Mouse (Mus musculus) liver, embryonic 15.5 days (tissue): Measurements from ENCODE around the gene Dut. TPM values are rescaled to one million over a fixed set of nuclear protein-coding genes. Genes with fewer than 3 reads are reported as not detected.

Source experiments
- ATAC-seq: fragments of 200-750 bp; cut with Nextera tagmentation; 2 replicates; pipeline ENCODE4 v1.8.0; 2017; ENCODE audit warnings: moderate number of reproducible peaks, mild to moderate bottlenecking, moderate library complexity; ENCODE audit not compliant: insufficient read depth
- H3K27ac ChIP-seq: fragments of 300-500 bp; sonication (generic); replicated peaks from 2 replicates; pipeline ENCODE4 v1.5.1; 2015; ENCODE audit warnings: mild to moderate bottlenecking, inconsistent platforms
- H3K27me3 ChIP-seq: fragments of 300-500 bp; sonication (generic); 2 replicates; pipeline ENCODE4 v1.6.1; 2015; ENCODE audit warnings: mild to moderate bottlenecking, inconsistent platforms
- H3K36me3 ChIP-seq: fragments of 300-500 bp; sonication (generic); replicated peaks from 2 replicates; pipeline ENCODE4 v1.6.1; 2015; ENCODE audit warnings: moderate library complexity, mild to moderate bottlenecking, inconsistent platforms
- H3K4me1 ChIP-seq: fragments of 300-500 bp; sonication (generic); replicated peaks from 2 replicates; pipeline ENCODE4 v1.6.1; 2015; ENCODE audit warnings: inconsistent platforms
- H3K4me2 ChIP-seq: fragments of 300-500 bp; sonication (generic); 2 replicates; pipeline ENCODE4 v1.6.1; 2015; ENCODE audit warnings: moderate library complexity, mild to moderate bottlenecking, inconsistent platforms
- H3K4me3 ChIP-seq: fragments of 300-500 bp; sonication (generic); replicated peaks from 2 replicates; pipeline ENCODE4 v1.5.1; 2015; ENCODE audit warnings: mild to moderate bottlenecking, inconsistent platforms
- H3K9ac ChIP-seq: fragments of 300-500 bp; sonication (generic); 2 replicates; pipeline ENCODE4 v1.6.1; 2015; ENCODE audit warnings: moderate library complexity, mild to moderate bottlenecking, inconsistent platforms
- H3K9me3 ChIP-seq: fragments of 300-500 bp; sonication (generic); replicated peaks from 2 replicates; pipeline ENCODE4 v1.6.1; 2016; ENCODE audit warnings: inconsistent platforms
- WGBS: fragments of 180-500 bp; shearing (Covaris S2); methylation state at CpG from one replicate; pipeline ENCODE4 v1.1.7; 2015; ENCODE audit warnings: mixed read lengths; ENCODE audit not compliant: insufficient replicate concordance; 5-methylcytosine and 5-hydroxymethylcytosine counted together
- polyA plus RNA-seq: library from polyadenylated mRNA; unstranded; fragments of >200 nt; fragmentation: Nextera tagmentation; extraction: Ambion mirVana; gene quantifications from 2 replicates; pipeline ENCODE4 v1.2.1, GENCODE M21; 2015

Dut gene
- polyA plus RNA-seq, 1 experiment from 2014 or later = 101 TPM

DNA sequence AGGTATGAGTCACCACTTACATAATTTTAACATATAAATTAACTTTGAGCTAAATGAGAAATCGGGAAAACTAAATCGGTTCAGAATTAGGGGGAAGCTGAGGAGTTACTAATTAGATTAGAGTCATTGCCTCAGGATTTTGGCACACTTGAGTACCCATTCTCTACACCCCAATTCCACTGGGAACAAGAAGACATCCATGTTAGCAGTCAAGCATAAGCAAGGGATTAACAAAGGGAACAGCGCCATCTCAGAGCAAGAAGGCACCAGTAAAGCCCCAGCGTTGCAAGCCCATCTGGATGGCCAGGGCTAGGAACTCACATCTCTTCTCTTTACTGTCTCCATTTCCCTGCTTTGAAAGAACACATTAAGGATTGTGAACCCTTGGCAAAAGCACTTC lies 38.8 kb downstream of the Dut start:
- no peaks in the 10 kb centered on the region for H3K36me3 ChIP-seq
- H3K27ac ChIP-seq = no peak overlapping the region
- no peaks in the 10 kb centered on the region for H3K9me3 ChIP-seq
- no peaks in the 10 kb centered on the region for H3K27me3 ChIP-seq
- H3K4me1 ChIP-seq = no peaks in the 10 kb centered on the region
- H3K4me3 ChIP-seq = no peak overlapping the region
- no peak overlapping the region for H3K9ac ChIP-seq
- WGBS = 70% methylated on average over 4 of the region's 4 CpGs
- H3K4me2 ChIP-seq = no peak overlapping the region
- ATAC-seq = no peak

DNA sequence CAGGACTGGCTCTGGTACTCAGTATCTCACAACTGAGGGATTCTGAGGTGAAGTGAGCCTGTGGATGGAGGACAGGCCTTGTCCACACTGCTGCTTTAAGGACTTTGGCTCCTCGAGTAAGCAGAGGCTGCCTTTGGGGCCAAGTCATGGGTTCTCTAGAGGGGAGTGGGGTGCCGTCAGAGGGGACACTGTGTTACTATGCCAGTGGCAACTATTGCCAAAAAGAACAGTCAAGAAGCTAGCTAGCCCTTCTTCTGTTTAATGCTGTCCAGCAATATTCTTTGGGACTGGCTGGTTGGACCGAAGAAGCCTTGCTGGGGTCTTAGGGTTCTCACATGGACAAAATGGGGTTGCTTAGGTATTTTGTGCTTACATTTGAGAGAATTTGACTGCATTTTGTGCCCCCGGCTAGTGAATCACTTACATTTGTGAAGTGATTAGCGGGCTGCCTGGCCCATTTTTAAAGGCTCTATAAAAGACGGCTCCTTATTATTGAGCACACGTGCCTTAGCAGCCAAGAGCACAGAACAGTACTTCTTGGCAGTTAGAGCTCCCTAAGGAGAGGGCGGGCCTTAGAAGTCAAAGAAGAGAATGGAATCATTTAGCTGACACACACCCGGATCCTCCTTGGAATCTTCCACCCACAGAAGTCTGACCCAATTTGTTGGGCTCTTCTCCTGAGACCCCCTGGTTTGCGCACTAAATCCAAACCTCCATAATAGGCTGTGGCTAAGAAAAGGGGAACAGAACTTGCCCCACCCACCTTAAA lies 43.4 kb downstream of the Dut start:
- H3K27me3 ChIP-seq = no peaks in the 10 kb centered on the region
- 66% methylated on average over 10 of the region's 10 CpGs for WGBS
- no peaks in the 10 kb centered on the region for H3K36me3 ChIP-seq
- no peaks in the 10 kb centered on the region for H3K4me1 ChIP-seq
- H3K9ac ChIP-seq = no peak overlapping the region
- H3K4me3 ChIP-seq = no peak overlapping the region
- H3K9me3 ChIP-seq = no peaks in the 10 kb centered on the region
- H3K4me2 ChIP-seq = no peak overlapping the region
- ATAC-seq = no peak
- H3K27ac ChIP-seq = no peak overlapping the region

DNA sequence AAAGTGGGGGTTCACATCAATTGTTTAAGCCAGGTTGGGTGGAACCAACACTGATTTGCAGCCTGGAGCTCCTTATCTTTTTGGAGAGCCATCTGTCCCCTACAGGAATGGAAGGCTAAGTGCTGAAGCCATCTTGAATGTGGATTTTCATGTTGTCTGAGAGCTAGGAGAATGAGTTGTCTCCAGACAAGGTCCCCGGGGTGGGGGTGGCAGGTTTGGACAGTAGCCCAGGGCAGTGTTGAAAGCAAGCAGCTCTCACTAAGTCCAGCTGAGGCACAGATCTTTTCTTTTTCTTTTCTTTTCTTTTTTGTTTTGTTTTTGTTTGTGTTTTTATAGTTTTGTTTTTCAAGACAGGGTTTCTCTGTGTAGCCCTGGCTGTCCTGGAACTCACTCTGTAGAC lies 44.1 kb downstream of the Dut start:
- H3K4me1 ChIP-seq = no peaks in the 10 kb centered on the region
- no peaks in the 10 kb centered on the region for H3K27me3 ChIP-seq
- H3K27ac ChIP-seq = no peak overlapping the region
- H3K9me3 ChIP-seq = no peaks in the 10 kb centered on the region
- 59% methylated on average over 1 of the region's 1 CpGs for WGBS
- H3K4me3 ChIP-seq = no peak overlapping the region
- no peaks in the 10 kb centered on the region for H3K36me3 ChIP-seq
- no peak overlapping the region for H3K9ac ChIP-seq
- ATAC-seq = no peak
- no peak overlapping the region for H3K4me2 ChIP-seq

DNA sequence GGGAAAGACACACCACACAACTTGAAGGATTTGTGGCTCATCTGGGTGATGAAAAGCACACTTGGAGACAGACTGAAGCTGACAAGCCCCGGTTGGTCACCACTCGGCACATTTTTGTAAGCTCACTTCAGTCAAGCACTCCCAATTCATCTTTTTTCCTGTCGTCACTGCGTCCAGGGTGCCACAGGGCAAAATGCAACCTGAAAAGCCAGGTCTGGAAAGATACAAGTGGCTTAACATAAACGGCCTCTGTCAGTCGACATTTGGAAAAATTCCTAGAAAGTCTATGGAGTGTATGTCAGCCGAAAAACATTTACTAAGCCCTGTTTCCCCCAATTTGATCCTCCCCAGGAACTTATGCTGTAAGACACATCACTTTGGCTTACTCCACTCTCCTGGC lies 45.6 kb downstream of the Dut start:
- no peaks in the 10 kb centered on the region for H3K9me3 ChIP-seq
- H3K4me2 ChIP-seq = no peak overlapping the region
- no peak overlapping the region for H3K27ac ChIP-seq
- no peak overlapping the region for H3K4me3 ChIP-seq
- no peak for ATAC-seq
- H3K36me3 ChIP-seq = no peaks in the 10 kb centered on the region
- H3K4me1 ChIP-seq = no peaks in the 10 kb centered on the region
- H3K9ac ChIP-seq = no peak overlapping the region
- 73% methylated on average over 7 of the region's 7 CpGs for WGBS
- no peaks in the 10 kb centered on the region for H3K27me3 ChIP-seq

DNA sequence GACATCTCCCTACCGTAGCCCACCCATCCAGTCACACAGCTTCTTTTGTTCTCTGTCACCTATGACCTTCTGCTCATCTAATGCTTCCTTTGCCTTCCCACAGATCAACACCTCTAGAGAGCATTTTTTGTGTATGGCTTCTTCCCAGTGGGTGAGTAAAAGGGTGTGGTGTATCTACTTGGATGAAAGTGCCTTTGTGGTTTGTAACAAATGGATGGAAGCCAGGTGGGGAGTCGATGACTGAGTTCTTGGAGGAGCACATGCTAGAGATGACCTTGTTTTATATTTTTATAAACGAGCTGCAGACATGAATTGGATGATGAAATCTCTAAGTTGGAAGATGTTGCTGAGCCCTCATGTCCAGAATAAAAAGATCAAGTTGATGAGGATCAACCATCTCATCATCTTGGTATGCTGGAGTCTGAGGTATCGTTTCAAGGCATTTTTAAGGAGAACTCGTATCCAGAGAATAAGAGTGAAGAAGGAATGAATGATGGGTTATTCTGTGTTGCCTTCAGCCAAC lies 47.0 kb downstream of the Dut start:
- H3K4me1 ChIP-seq = no peaks in the 10 kb centered on the region
- no peaks in the 10 kb centered on the region for H3K36me3 ChIP-seq
- no peaks in the 10 kb centered on the region for H3K9me3 ChIP-seq
- no peak overlapping the region for H3K27ac ChIP-seq
- no peak overlapping the region for H3K4me3 ChIP-seq
- no peak overlapping the region for H3K4me2 ChIP-seq
- no peaks in the 10 kb centered on the region for H3K27me3 ChIP-seq
- 59% methylated on average over 5 of the region's 5 CpGs for WGBS
- no peak for ATAC-seq
- H3K9ac ChIP-seq = no peak overlapping the region

DNA sequence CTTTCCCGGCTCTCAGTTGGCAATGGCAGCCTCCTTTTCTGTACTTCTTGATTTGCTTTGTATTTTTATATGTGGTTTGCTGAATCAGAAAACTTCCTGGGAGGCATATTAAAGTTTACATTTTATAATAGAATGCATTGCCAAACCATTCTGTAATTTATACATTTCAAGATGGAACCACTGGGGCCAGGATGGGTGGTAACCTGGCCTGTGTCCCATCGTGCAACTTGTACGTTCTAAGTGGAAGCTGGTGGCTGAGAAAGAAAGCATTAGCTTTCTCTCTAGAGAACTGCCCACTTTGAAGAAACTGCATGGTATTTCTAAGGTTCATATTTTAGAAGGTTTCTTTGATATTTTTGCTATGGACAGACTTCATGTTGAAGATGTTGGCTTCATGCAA lies 48.5 kb downstream of the Dut start:
- Histone ChIP-seq H3K9ac (no peak overlapping the region), H3K4me2 (no peak overlapping the region), H3K36me3 (no peaks in the 10 kb centered on the region), H3K4me1 (no peaks in the 10 kb centered on the region), H3K4me3 (no peak overlapping the region), H3K27me3 (no peaks in the 10 kb centered on the region), H3K27ac (no peak overlapping the region), H3K9me3 (no peaks in the 10 kb centered on the region)
- ATAC-seq = no peak
- 80% methylated on average over 3 of the region's 3 CpGs for WGBS

DNA sequence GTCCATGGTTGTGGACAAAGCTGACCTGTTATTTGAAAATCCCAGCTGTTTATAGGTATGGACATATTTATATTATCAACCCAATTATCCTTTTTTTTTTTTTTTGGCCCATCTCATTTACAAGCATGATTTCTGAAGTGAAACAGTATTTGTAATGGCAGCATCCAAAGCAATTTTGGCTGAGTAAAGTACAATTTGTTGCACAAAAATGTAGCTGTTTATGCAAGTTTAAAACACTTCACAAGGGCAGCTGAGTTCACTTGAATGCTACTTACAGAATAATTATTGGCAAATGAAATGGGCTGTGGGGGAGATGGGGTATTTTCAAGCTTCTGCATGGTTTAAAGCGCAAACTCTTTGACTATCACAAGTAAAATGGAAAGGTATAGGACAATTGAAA lies 51.9 kb downstream of the Dut start:
- Histone ChIP-seq H3K9me3 (no peaks in the 10 kb centered on the region), H3K4me1 (no peaks in the 10 kb centered on the region), H3K36me3 (no peaks in the 10 kb centered on the region), H3K4me2 (no peak overlapping the region), H3K27ac (no peak overlapping the region), H3K27me3 (no peaks in the 10 kb centered on the region), H3K9ac (no peak overlapping the region), H3K4me3 (no peak overlapping the region)
- whole genome bisulfite sequencing = 72% methylated on average over 1 of the region's 1 CpGs
- ATAC-seq = no peak

DNA sequence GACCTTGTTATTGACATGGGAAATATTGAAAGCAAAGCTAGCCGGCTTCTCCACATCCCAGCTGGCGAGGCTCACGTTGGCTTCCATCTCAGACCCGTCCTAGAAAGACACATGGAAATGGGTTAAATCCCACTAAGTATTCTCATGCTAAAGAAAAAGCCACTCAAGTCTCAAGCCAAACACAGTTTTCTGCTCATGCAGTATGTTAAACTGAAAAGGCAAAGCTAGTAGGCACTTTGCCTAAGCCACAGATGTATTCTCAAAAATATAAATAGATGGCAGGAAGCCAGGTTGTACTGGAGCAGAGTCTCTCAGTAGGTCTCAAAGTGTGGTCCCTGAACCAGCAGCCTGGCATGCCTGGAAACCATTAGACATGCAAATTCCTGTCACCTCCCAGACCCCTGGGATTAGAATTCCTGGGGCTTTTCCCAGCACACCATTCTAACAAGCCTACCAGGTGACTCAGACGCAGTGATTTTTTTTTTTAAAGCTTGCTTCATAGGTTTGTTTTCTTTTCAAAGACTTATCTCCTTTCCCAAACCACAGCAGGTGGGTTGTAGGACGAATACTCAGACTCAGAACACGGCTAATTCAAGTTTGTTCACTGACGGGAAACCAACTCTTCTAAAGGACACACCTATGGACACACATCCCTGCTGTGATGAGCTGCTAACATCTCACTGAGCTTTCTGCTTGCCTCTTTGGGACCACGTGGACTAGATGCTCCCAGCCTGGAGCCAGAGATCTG lies 55.1 kb downstream of the Dut start:
- no peaks in the 10 kb centered on the region for H3K9me3 ChIP-seq
- H3K9ac ChIP-seq = no peak overlapping the region
- no peak overlapping the region for H3K4me2 ChIP-seq
- no peaks in the 10 kb centered on the region for H3K36me3 ChIP-seq
- WGBS = 59% methylated on average over 9 of the region's 9 CpGs
- H3K27ac ChIP-seq = no peak overlapping the region
- H3K4me1 ChIP-seq = no peaks in the 10 kb centered on the region
- no peak overlapping the region for H3K4me3 ChIP-seq
- no peaks in the 10 kb centered on the region for H3K27me3 ChIP-seq
- ATAC-seq = no peak

DNA sequence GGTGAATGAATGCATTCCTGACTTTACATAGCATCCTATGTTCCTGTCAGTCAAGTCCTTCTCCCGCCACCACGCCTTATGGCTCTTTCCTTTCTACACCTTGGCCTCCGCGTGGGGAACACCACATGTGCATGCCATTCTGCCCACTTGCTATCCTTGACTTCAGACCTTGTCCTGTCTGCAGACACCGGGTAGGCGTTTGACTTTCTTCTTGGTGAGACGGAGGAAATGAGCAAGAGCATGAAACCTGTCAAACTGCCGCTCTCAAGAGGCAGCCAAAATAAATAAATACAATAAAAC lies 55.6 kb downstream of the Dut start:
- H3K4me2 ChIP-seq = no peak overlapping the region
- no peak overlapping the region for H3K4me3 ChIP-seq
- no peak for ATAC-seq
- no peak overlapping the region for H3K9ac ChIP-seq
- H3K4me1 ChIP-seq = no peaks in the 10 kb centered on the region
- no peaks in the 10 kb centered on the region for H3K36me3 ChIP-seq
- no peaks in the 10 kb centered on the region for H3K9me3 ChIP-seq
- no peak overlapping the region for H3K27ac ChIP-seq
- 72% methylated on average over 8 of the region's 8 CpGs for WGBS
- H3K27me3 ChIP-seq = no peaks in the 10 kb centered on the region

DNA sequence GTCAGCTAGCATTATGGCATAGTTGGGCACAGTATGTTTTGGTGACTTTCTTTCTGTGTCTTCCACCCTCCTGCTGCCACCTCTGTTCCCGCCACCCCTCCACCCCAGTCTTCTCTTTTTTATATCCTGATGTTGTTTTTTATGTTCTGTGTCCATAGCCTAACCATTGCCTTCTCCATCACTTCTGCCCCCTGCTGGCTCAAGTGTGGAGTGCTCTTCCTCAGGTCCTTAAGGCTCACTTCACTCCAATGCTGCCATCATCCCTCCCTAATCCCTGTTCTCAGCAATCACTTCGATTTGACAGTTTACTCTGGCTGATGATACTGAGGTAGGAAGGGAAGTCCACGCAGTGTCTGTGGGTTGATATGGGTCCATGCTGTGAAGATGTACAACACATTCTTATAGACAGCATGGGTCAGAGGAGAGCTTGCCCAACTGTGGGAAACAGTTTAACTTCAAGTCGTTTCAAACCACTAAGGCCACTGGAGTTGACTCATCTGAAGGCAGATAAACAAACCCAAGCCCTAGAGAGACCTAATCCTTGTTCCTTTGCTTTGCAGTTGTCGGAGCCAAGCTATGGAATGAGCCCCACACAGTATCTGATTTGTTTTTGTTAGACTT lies 56.9 kb downstream of the Dut start:
- Histone ChIP-seq H3K27me3 (no peaks in the 10 kb centered on the region), H3K4me3 (no peak overlapping the region), H3K9ac (no peak overlapping the region), H3K4me2 (no peak overlapping the region), H3K36me3 (no peaks in the 10 kb centered on the region), H3K4me1 (no peaks in the 10 kb centered on the region), H3K27ac (no peak overlapping the region), H3K9me3 (no peaks in the 10 kb centered on the region)
- WGBS = 45% methylated on average over 5 of the region's 5 CpGs
- ATAC-seq = no peak

DNA sequence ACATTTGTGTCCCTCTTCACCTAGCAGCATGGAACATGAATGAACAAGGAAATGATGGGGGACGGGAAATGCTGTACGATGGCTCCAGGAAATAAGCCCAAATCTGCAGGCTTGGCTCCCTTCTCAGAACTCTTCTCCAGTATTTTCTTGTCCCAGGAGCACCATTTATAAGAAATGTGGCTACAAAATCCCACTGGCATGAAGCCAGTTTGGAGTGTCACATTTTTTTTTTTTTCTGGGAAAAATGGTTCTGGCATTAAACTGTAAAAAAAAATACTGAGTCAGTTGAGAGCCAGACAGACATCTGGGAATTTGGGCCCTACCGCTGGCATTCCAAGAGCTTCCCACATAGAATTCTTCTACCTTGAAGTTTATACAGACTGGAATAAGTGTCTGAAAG lies 57.8 kb downstream of the Dut start:
- no peak overlapping the region for H3K9ac ChIP-seq
- 72% methylated on average over 3 of the region's 3 CpGs for WGBS
- H3K9me3 ChIP-seq = no peaks in the 10 kb centered on the region
- no peaks in the 10 kb centered on the region for H3K27me3 ChIP-seq
- H3K4me1 ChIP-seq = no peaks in the 10 kb centered on the region
- no peak overlapping the region for H3K27ac ChIP-seq
- no peak overlapping the region for H3K4me3 ChIP-seq
- no peak overlapping the region for H3K4me2 ChIP-seq
- ATAC-seq = no peak
- no peaks in the 10 kb centered on the region for H3K36me3 ChIP-seq
